Mouse (Mus musculus): ENCODE results near the gene Fam168a. TPM values are rescaled to one million over a fixed set of nuclear protein-coding genes. Genes with fewer than 3 reads are reported as not detected.

The Fam168a gene
- total and polyA plus RNA-seq, 3 experiments = 36.3 to 39.8 (median 37.1) TPM

GRCm38 (mm10) chr7:100828549-100828948, 122.1 kb downstream of the Fam168a start:
- H3K4me1 ChIP-seq (ENCODE audit: control insufficient read depth, insufficient read depth, low read length) = no peaks in the 10 kb centered on the region; the same call in 1 of the 2 replicates
- no peaks in the 10 kb centered on the region for H3K79me2 ChIP-seq (replicated peaks; ENCODE audit: control insufficient read depth, insufficient read depth, low read length)
- 90% methylated on average over 2 of the region's 2 CpGs for WGBS
- H3K27ac ChIP-seq = no peak overlapping the region
- DNase-seq = no peak
- H3K36me3 ChIP-seq (ENCODE audit: control insufficient read depth, insufficient read depth, low read length) = peaks cover 2% of the 10 kb centered on the region; the same call in 1 of the 2 replicates
- H3K9ac ChIP-seq (ENCODE audit: low read depth, low read length) = no peak overlapping the region
- intact Hi-C loops (cut with DNase I) = no loop called here
- H3K27me3 ChIP-seq (ENCODE audit: control insufficient read depth, insufficient read depth, low read length) = no peaks in the 10 kb centered on the region
- TF ChIP-seq CTCF (IDR thresholded peaks at IDR 0.05) (no peak), POLR2A (IDR thresholded peaks at IDR 0.05; ENCODE audit: insufficient read depth, low read depth, low read length) (no peak), EP300 (IDR thresholded peaks at IDR 0.05; ENCODE audit: insufficient read depth, low read depth, low read length) (no peak)
- H3K4me3 ChIP-seq = no peak overlapping the region

DNA sequence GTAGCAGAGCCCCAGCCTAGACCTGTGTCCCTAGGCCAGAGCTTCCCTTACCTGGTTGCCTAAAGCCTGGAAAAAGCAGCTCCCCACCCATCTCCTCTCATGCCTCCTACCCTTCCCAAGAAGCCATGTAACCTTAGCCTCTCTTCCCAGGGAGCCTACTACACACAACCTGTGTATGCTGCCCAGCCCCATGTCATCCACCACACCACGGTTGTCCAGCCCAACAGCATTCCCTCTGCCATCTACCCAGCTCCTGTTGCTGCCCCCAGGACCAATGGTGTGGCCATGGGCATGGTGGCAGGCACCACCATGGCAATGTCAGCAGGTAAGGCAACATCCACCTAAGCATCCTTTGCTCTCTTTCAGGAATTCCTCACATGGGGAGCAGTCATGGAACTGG, 127.4 kb downstream of the Fam168a start:
- Histone ChIP-seq H3K79me2 (replicated peaks; ENCODE audit: control insufficient read depth, insufficient read depth, low read length) (no peaks in the 10 kb centered on the region), H3K9ac (ENCODE audit: low read depth, low read length) (no peak overlapping the region), H3K27me3 (ENCODE audit: control insufficient read depth, insufficient read depth, low read length) (no peaks in the 10 kb centered on the region), H3K36me3 (ENCODE audit: control insufficient read depth, insufficient read depth, low read length) (no peaks in the 10 kb centered on the region), H3K27ac (no peak overlapping the region), H3K4me3 (no peak overlapping the region), H3K4me1 (ENCODE audit: control insufficient read depth, insufficient read depth, low read length) (peaks cover 3% of the 10 kb centered on the region; the same call in 1 of the 2 replicates)
- no peak for DNase-seq
- 81% methylated on average over 1 of the region's 1 CpGs for WGBS
- TF ChIP-seq POLR2A (IDR thresholded peaks at IDR 0.05; ENCODE audit: insufficient read depth, low read depth, low read length) (no peak), CTCF (IDR thresholded peaks at IDR 0.05) (no peak), EP300 (IDR thresholded peaks at IDR 0.05; ENCODE audit: insufficient read depth, low read depth, low read length) (no peak)
- intact Hi-C loops (cut with DNase I) = no loop called here

DNA sequence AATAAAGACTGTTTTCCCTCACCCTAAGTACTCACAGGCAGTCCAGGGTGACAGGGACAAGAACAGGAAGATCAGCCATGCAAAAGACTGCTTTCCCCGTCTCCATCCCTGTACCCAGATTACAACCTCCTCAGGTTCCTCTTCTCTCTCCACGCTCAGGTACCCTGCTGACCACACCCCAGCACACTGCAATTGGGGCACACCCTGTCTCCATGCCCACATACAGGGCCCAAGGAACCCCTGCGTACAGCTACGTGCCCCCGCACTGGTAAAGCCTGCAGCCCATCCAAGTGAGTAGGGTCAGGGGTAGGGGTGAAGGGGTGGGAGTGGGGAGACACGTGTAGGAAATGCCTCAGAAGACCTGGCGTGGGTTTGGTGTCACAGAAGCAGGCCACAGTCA, 128.7 kb downstream of the Fam168a start:
- no peaks in the 10 kb centered on the region for H3K79me2 ChIP-seq (replicated peaks; ENCODE audit: control insufficient read depth, insufficient read depth, low read length)
- WGBS = 92% methylated on average over 7 of the region's 7 CpGs
- H3K9ac ChIP-seq (ENCODE audit: low read depth, low read length) = no peak overlapping the region
- no peaks in the 10 kb centered on the region for H3K27me3 ChIP-seq (ENCODE audit: control insufficient read depth, insufficient read depth, low read length)
- TF ChIP-seq POLR2A (IDR thresholded peaks at IDR 0.05; ENCODE audit: insufficient read depth, low read depth, low read length) (no peak), CTCF (IDR thresholded peaks at IDR 0.05) (no peak), EP300 (IDR thresholded peaks at IDR 0.05; ENCODE audit: insufficient read depth, low read depth, low read length) (no peak)
- peaks cover 3% of the 10 kb centered on the region; the same call in 1 of the 2 replicates for H3K4me1 ChIP-seq (ENCODE audit: control insufficient read depth, insufficient read depth, low read length)
- no peaks in the 10 kb centered on the region for H3K36me3 ChIP-seq (ENCODE audit: control insufficient read depth, insufficient read depth, low read length)
- DNase-seq = no peak
- H3K4me3 ChIP-seq = no peak overlapping the region
- intact Hi-C loops (cut with DNase I) = no loop called here
- no peak overlapping the region for H3K27ac ChIP-seq

DNA sequence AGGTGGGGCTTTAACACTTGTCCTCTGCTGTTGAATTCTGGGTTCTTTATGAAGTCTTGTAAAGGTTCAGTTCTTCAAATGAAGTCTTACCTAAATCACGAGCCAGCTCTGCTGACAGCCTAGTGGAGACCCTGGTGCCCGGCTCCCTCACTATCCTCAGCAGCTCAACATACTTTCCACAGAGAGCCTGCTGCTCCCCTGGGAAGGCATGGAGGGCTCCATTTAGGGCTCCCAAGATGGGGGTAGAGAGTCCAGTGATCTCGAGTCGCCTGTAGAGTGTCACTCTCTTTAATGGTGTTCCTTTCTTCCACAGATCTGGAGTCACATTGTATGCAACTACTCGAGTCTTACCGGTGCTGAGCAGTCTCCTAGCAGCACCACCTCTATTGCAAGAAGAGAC, 129.3 kb downstream of the Fam168a start:
- Histone ChIP-seq H3K27me3 (ENCODE audit: control insufficient read depth, insufficient read depth, low read length) (no peaks in the 10 kb centered on the region), H3K27ac (no peak overlapping the region), H3K4me3 (no peak overlapping the region), H3K9ac (ENCODE audit: low read depth, low read length) (no peak overlapping the region), H3K79me2 (replicated peaks; ENCODE audit: control insufficient read depth, insufficient read depth, low read length) (no peaks in the 10 kb centered on the region), H3K36me3 (ENCODE audit: control insufficient read depth, insufficient read depth, low read length) (no peaks in the 10 kb centered on the region), H3K4me1 (ENCODE audit: control insufficient read depth, insufficient read depth, low read length) (peaks cover 3% of the 10 kb centered on the region; the same call in 1 of the 2 replicates)
- intact Hi-C loops (cut with DNase I) = no loop called here
- TF ChIP-seq EP300 (IDR thresholded peaks at IDR 0.05; ENCODE audit: insufficient read depth, low read depth, low read length) (no peak), POLR2A (IDR thresholded peaks at IDR 0.05; ENCODE audit: insufficient read depth, low read depth, low read length) (no peak), CTCF (IDR thresholded peaks at IDR 0.05) (no peak)
- DNase-seq = no peak
- WGBS = 94% methylated on average over 6 of the region's 6 CpGs

GRCm38 (mm10) chr7:100836657-100837056, 130.2 kb downstream of the Fam168a start:
- WGBS = 92% methylated on average over 10 of the region's 10 CpGs
- H3K9ac ChIP-seq (ENCODE audit: low read depth, low read length) = no peak overlapping the region
- no peak overlapping the region for H3K4me3 ChIP-seq
- no peaks in the 10 kb centered on the region for H3K36me3 ChIP-seq (ENCODE audit: control insufficient read depth, insufficient read depth, low read length)
- H3K27me3 ChIP-seq (ENCODE audit: control insufficient read depth, insufficient read depth, low read length) = no peaks in the 10 kb centered on the region
- H3K4me1 ChIP-seq (ENCODE audit: control insufficient read depth, insufficient read depth, low read length) = peaks cover 3% of the 10 kb centered on the region; the same call in 1 of the 2 replicates
- no peaks in the 10 kb centered on the region for H3K79me2 ChIP-seq (replicated peaks; ENCODE audit: control insufficient read depth, insufficient read depth, low read length)
- intact Hi-C loops (cut with DNase I) = no loop called here
- DNase-seq = no peak
- TF ChIP-seq POLR2A (IDR thresholded peaks at IDR 0.05; ENCODE audit: insufficient read depth, low read depth, low read length) = no peak
- TF ChIP-seq CTCF (IDR thresholded peaks at IDR 0.05) = no peak
- no peak for TF ChIP-seq EP300 (IDR thresholded peaks at IDR 0.05; ENCODE audit: insufficient read depth, low read depth, low read length)
- no peak overlapping the region for H3K27ac ChIP-seq

DNA sequence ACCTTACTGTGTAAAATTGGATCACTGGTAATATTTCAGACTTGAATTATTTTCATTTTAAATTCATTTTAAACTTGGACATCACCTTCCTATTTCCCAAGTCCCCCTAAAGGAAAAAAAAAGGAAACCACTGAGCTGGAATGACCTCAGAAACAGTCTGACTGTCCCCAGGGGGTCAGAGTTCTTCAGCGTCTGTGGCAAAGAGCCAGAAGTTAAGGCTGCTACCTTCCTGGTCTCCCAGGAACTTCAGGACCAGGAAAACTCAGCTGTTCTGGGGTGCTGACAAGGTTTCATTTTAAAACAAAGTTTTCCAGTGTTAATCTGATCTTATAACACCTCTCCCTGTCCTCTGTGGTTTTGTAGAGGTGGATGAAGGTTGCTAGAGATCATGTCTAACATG, 131.3 kb downstream of the Fam168a start:
- no peak overlapping the region for H3K27ac ChIP-seq
- TF ChIP-seq CTCF (IDR thresholded peaks at IDR 0.05) (no peak), POLR2A (IDR thresholded peaks at IDR 0.05; ENCODE audit: insufficient read depth, low read depth, low read length) (no peak), EP300 (IDR thresholded peaks at IDR 0.05; ENCODE audit: insufficient read depth, low read depth, low read length) (no peak)
- peaks cover 3% of the 10 kb centered on the region; the same call in 1 of the 2 replicates for H3K4me1 ChIP-seq (ENCODE audit: control insufficient read depth, insufficient read depth, low read length)
- H3K27me3 ChIP-seq (ENCODE audit: control insufficient read depth, insufficient read depth, low read length) = no peaks in the 10 kb centered on the region
- no peaks in the 10 kb centered on the region for H3K79me2 ChIP-seq (replicated peaks; ENCODE audit: control insufficient read depth, insufficient read depth, low read length)
- intact Hi-C loops (cut with DNase I) = no loop called here
- no peak overlapping the region for H3K9ac ChIP-seq (ENCODE audit: low read depth, low read length)
- no peak overlapping the region for H3K4me3 ChIP-seq
- no peak for DNase-seq
- no peaks in the 10 kb centered on the region for H3K36me3 ChIP-seq (ENCODE audit: control insufficient read depth, insufficient read depth, low read length)
- WGBS = 37% methylated on average over 1 of the region's 1 CpGs
